Comparison of ENCODE assay signal across 8 mouse cellular contexts in the genomic region with DNA sequence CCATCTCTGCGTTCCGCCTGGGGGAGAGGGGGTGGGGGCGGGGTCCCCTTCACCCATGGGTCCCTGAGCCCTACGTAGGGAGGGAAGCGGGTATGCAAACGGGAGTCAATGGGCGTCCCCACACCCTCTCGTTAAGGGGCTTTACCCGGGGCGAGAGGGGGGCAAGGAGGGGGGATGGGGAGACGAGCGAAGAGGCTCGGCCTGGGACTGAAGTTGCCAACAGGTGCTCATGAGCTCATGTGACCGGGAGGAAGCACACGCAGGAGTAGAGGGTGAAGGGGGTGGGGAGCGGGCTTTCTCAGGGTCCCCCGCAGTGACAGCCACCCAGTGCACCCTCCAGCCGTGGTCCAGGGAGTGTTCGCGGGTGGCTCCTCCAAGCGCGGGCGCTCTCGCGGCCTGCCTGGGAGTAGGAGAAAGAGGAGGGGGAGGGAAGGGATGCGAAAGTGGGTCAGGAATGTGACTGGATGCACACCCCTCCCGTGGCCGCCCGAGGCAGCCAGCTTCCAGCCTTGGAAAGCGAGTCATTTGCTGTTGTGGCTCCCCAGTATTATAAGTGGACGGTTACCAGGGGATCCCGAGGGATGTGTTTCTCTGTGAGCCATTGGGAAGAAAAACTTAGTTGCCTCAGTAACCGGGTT. TPM values are rescaled to one million over a fixed set of nuclear protein-coding genes. Genes with fewer than 3 reads are reported as not detected.
DNase-seq lines count a peak whose midpoint lies in the region; ATAC-seq and TF ChIP-seq lines count a peak whose summit lies in the region.

No protein-coding gene starts in this region.

- ATAC-seq in embryonic facial prominence, embryonic 14.5 days (ENCODE audit: low read depth) = peak; percentile 82
- ATAC-seq in heart, embryonic 13.5 days (ENCODE audit: extremely low read depth, insufficient number of reproducible peaks, low FRiP score, low TSS enrichment) = peak; percentile 31; the same call in 1 of the 2 replicates
- ATAC-seq in kidney, postnatal 0 days (replicated peaks; ENCODE audit: low FRiP score, low read depth) = peak; percentile 77
- peak; percentile 43; the same call in 1 of the 2 replicates for ATAC-seq in liver, embryonic 15.5 days (ENCODE audit: insufficient read depth)

- WGBS in embryonic facial prominence, embryonic 14.5 days = 0% methylated on average over 20 of the region's 33 CpGs
- WGBS in heart, embryonic 13.5 days = under 1% methylated on average over 33 of the region's 33 CpGs
- WGBS in kidney, postnatal 0 days = 1% methylated on average over 32 of the region's 33 CpGs
- under 1% methylated on average over 33 of the region's 33 CpGs for WGBS in liver, embryonic 15.5 days (ENCODE audit: insufficient replicate concordance)

- DNase-seq in 3T3-L1 (ENCODE audit: low read depth, low spot score) = peak; percentile 24
- peak; percentile 31 for DNase-seq in adrenal gland, adult 8-10 months
- peak; percentile 58 for DNase-seq in embryonic facial prominence, embryonic 14.5 days (ENCODE audit: low spot score)
- DNase-seq in kidney, postnatal 0 days (ENCODE audit: low spot score) = peak; percentile 59
- peak; percentile 52 for DNase-seq in naive thymus-derived CD4-positive, alpha-beta T cell, adult 2 months (ENCODE audit: low read depth)
- peak; percentile 51 for DNase-seq in testis, postnatal 10 days (ENCODE audit: low spot score)

- no peaks in the 10 kb centered on the region for H3K4me1 ChIP-seq in embryonic facial prominence, embryonic 14.5 days (ENCODE audit: control insufficient read depth, insufficient read depth, low read length)
- H3K4me1 ChIP-seq in heart, embryonic 13.5 days = peaks cover 16% of the 10 kb centered on the region
- peaks cover 6% of the 10 kb centered on the region; the same call in 1 of the 2 replicates for H3K4me1 ChIP-seq in kidney, postnatal 0 days (replicated peaks; ENCODE audit: insufficient read depth, low read length)
- H3K4me1 ChIP-seq in liver, embryonic 15.5 days (replicated peaks) = peaks cover 27% of the 10 kb centered on the region

- H3K9ac ChIP-seq in embryonic facial prominence, embryonic 14.5 days (ENCODE audit: low read depth, low read length) = peak overlapping the region; percentile 72
- H3K9ac ChIP-seq in heart, embryonic 13.5 days = peak overlapping the region; percentile 80
- H3K9ac ChIP-seq in kidney, postnatal 0 days (ENCODE audit: low read depth, low read length) = peak overlapping the region; percentile 58
- peak overlapping the region; percentile 30 for H3K9ac ChIP-seq in liver, embryonic 15.5 days

- no peak for TF ChIP-seq CTCF in kidney, postnatal 0 days (IDR thresholded peaks at IDR 0.05; ENCODE audit: low read depth)

- no peaks in the 10 kb centered on the region for H3K9me3 ChIP-seq in embryonic facial prominence, embryonic 14.5 days (ENCODE audit: control insufficient read depth, low read length)
- no peaks in the 10 kb centered on the region for H3K9me3 ChIP-seq in heart, embryonic 13.5 days
- no peaks in the 10 kb centered on the region for H3K9me3 ChIP-seq in kidney, postnatal 0 days (replicated peaks; ENCODE audit: low read length)
- no peaks in the 10 kb centered on the region for H3K9me3 ChIP-seq in liver, embryonic 15.5 days (replicated peaks)

- no peaks in the 10 kb centered on the region for H3K36me3 ChIP-seq in embryonic facial prominence, embryonic 14.5 days (ENCODE audit: control insufficient read depth, insufficient read depth, low read length)
- no peaks in the 10 kb centered on the region for H3K36me3 ChIP-seq in heart, embryonic 13.5 days
- no peaks in the 10 kb centered on the region for H3K36me3 ChIP-seq in kidney, postnatal 0 days (ENCODE audit: insufficient read depth, low read length)
- H3K36me3 ChIP-seq in liver, embryonic 15.5 days (replicated peaks) = no peaks in the 10 kb centered on the region

- H3K27me3 ChIP-seq in embryonic facial prominence, embryonic 14.5 days (replicated peaks; ENCODE audit: control insufficient read depth, insufficient read depth, low read length) = peaks cover 6% of the 10 kb centered on the region; the same call in 1 of the 2 replicates
- peaks cover 15% of the 10 kb centered on the region for H3K27me3 ChIP-seq in heart, embryonic 13.5 days (replicated peaks)
- no peaks in the 10 kb centered on the region for H3K27me3 ChIP-seq in kidney, postnatal 0 days (ENCODE audit: insufficient read depth, low read length)
- peaks cover 26% of the 10 kb centered on the region for H3K27me3 ChIP-seq in liver, embryonic 15.5 days

- no peak overlapping the region for H3K27ac ChIP-seq in embryonic facial prominence, embryonic 14.5 days (replicated peaks; ENCODE audit: low read depth, low read length)
- no peak overlapping the region for H3K27ac ChIP-seq in heart, embryonic 13.5 days (replicated peaks)
- H3K27ac ChIP-seq in kidney, postnatal 0 days = 0 out of 2 replicates have a peak overlapping the region, but pooled peaks have one; percentile 6
- peak overlapping the region; percentile 38; the same call in 1 of the 2 replicates for H3K27ac ChIP-seq in liver, embryonic 15.5 days (replicated peaks)

- H3K4me2 ChIP-seq in embryonic facial prominence, embryonic 14.5 days (ENCODE audit: low read depth, low read length) = peak overlapping the region; percentile 100
- peak overlapping the region; percentile 98 for H3K4me2 ChIP-seq in heart, embryonic 13.5 days
- peak overlapping the region; percentile 100 for H3K4me2 ChIP-seq in kidney, postnatal 0 days (ENCODE audit: low read length)
- H3K4me2 ChIP-seq in liver, embryonic 15.5 days = peak overlapping the region; percentile 91

- peak overlapping the region; percentile 71 for H3K4me3 ChIP-seq in embryonic facial prominence, embryonic 14.5 days (ENCODE audit: low read depth, low read length)
- H3K4me3 ChIP-seq in heart, embryonic 13.5 days = peak overlapping the region; percentile 62
- peak overlapping the region; percentile 52 for H3K4me3 ChIP-seq in kidney, postnatal 0 days (replicated peaks; ENCODE audit: low read depth, low read length)
- H3K4me3 ChIP-seq in liver, embryonic 15.5 days (replicated peaks) = peak overlapping the region; percentile 59

RNA-seq across cellular contexts. Expression of gene Rreb1, which starts 0.5 kb away (rescaled TPM):
- total RNA-seq in adrenal gland, adult 8-10 months (2022) = 10 to 100 TPM; 53.1 to 74.5 (median 62.9) TPM
- polyA plus RNA-seq in embryonic facial prominence, embryonic 14.5 days (2014; fragmentation: Nextera tagmentation; extraction: Ambion mirVana) = 17.9 and 20.2 TPM in 2 replicates
- polyA plus RNA-seq in heart, embryonic 13.5 days (2015; fragmentation: Nextera tagmentation; extraction: Ambion mirVana) = 9.4 and 11.0 TPM in 2 replicates
- polyA plus RNA-seq in kidney, postnatal 0 days (2015; fragmentation: Nextera tagmentation; extraction: Ambion mirVana) = 9.0 and 10.4 TPM in 2 replicates
- polyA plus RNA-seq in liver, embryonic 15.5 days (2015; fragmentation: Nextera tagmentation; extraction: Ambion mirVana) = 5.0 and 5.4 TPM in 2 replicates

Comparison
In these comparisons a context has a peak if more than half of its experiments do, and no peak if none do; other contexts are left out.
1. ATAC-seq: peak in every context shown above with its lines; median percentile 82 in embryonic facial prominence, embryonic 14.5 days; 77 in kidney, postnatal 0 days; 43 in liver, embryonic 15.5 days; 31 in heart, embryonic 13.5 days.
2. H3K27ac ChIP-seq: peak in kidney, postnatal 0 days (single experiment) and liver, embryonic 15.5 days (single experiment); none in embryonic facial prominence, embryonic 14.5 days (single experiment) and heart, embryonic 13.5 days (single experiment).
3. H3K9ac ChIP-seq: peak in every context shown above with its lines; median percentile 80 in heart, embryonic 13.5 days; 72 in embryonic facial prominence, embryonic 14.5 days; 58 in kidney, postnatal 0 days; 30 in liver, embryonic 15.5 days.
4. Peak in every context shown above with its lines, with median percentiles within 50 percentile points of each other: DNase-seq, H3K4me2 ChIP-seq and H3K4me3 ChIP-seq.